Mouse (Mus musculus): ENCODE results near the gene Ccdc73. TPM values are rescaled to one million over a fixed set of nuclear protein-coding genes. Genes with fewer than 3 reads are reported as not detected.
"Not testable (repeated sequence)": the region's sequence is repeated elsewhere in the genome, so short reads cannot be mapped to it uniquely, and the experiment has no call there.

Gene Ccdc73
- 5.7 and 5.8 TPM in 2 replicates for polyA plus RNA-seq (2014; fragmentation: Nextera tagmentation; extraction: Ambion mirVana)

DNA sequence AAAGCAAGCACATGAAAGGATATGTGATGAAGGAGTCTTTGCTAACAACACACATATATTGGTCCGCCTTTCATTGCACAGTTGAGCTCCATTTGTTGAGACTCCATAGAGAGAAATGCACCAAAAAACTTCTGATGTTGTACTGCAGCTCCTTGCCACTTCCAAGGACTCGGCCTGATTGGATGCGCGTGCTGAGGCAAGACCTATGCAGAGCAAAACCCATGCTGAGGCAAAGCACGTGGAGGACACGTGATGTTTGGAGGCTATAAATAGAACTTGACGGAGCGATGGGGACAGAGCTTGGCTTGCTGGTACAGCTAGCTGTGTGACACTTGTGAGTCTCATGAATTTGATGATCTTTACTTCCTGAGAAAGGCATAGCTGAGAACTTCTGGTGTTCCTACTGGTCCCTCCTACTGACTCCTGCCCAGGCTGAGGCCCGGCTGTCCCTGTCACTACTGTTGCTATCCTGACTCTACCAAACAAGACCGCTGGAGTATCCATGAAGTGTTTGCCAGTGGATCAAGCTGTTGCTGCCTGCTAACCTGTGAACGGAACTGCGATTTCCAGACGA, at the start of gene Ccdc73:
Ccdc73 (plus strand) TSS at position 524 of the 574 bp plus-strand sequence.
- no peak for DNase-seq
- Histone ChIP-seq H3K9me3 (ENCODE audit: low read depth, low read length) (no peaks in the 10 kb centered on the region), H3K4me3 (ENCODE audit: low read depth, low read length) (no peak within 1 kb of the TSS), H3K4me2 (no peak within 1 kb of the TSS), H3K27me3 (ENCODE audit: insufficient read depth, low read length) (no peaks in the 10 kb centered on the region), H3K4me1 (ENCODE audit: insufficient read depth) (no peaks in the 10 kb centered on the region), H3K27ac (ENCODE audit: low read depth) (no peak within 1 kb of the TSS), H3K36me3 (ENCODE audit: insufficient read depth) (no peaks in the 10 kb centered on the region), H3K9ac (no peak within 1 kb of the TSS)
- ATAC-seq (ENCODE audit: insufficient read depth), result no peak
- no peak for TF ChIP-seq CTCF (IDR thresholded peaks at IDR 0.05; ENCODE audit: low read depth)
- WGBS, result 78% methylated on average over 13 of the region's 13 CpGs

DNA sequence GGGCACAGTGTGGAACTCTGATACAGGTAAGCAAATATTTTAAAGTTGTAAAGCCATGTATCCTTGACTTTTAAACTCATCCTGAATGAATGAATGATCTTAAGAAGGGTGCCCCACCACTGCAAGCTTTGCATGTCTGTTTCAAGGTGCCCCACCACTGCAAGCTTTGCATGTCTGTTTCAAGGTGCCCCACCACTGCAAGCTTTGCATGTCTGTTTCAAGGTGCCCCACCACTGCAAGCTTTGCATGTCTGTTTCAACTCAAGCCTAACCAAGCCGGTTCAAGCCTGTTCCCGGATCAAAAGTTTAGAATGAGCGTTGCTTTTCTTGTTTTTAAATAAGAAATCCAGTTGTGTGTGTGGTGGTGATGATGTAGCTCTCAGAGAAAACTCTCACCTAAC, 48.8 kb upstream of the Ccdc73 start:
- not testable (repeated sequence) for H3K9me3 ChIP-seq (ENCODE audit: low read depth, low read length); H3K27ac ChIP-seq (ENCODE audit: low read depth); H3K4me3 ChIP-seq (ENCODE audit: low read depth, low read length); H3K36me3 ChIP-seq (ENCODE audit: insufficient read depth); DNase-seq; ATAC-seq (ENCODE audit: insufficient read depth); H3K4me1 ChIP-seq (ENCODE audit: insufficient read depth); H3K27me3 ChIP-seq (ENCODE audit: insufficient read depth, low read length); H3K9ac ChIP-seq
- H3K4me2 ChIP-seq, result 0 out of 2 replicates have a peak overlapping the region, but pooled peaks have one; percentile 15
- 85% methylated on average over 3 of the region's 3 CpGs for WGBS

DNA sequence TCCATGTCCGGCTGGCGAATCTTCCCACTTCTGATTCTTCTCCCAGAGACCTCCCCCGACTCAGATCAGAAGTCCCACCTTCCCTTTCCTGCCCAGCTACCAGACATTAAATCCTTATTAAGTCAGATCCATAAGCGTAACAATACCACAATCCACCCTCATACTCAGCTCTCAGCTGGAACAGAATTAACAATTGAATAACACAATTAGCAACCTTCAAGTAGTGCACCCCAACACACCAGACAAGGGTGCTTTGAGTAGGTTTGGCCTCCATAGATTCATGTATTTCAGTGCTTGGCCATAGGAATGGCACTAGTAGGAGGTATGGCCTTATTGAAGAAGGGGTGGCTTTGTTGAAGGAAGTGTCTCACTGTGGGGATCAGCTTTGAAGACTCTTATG, 41.4 kb upstream of the Ccdc73 start:
- ATAC-seq (ENCODE audit: insufficient read depth) (no peak), DNase-seq (no peak)
- no peak overlapping the region for H3K9ac ChIP-seq
- no peak for TF ChIP-seq CTCF (IDR thresholded peaks at IDR 0.05; ENCODE audit: low read depth)
- no peaks in the 10 kb centered on the region for H3K36me3 ChIP-seq (ENCODE audit: insufficient read depth)
- H3K27ac ChIP-seq (ENCODE audit: low read depth), result no peak overlapping the region
- 90% methylated on average over 4 of the region's 4 CpGs for WGBS
- no peak overlapping the region for H3K4me3 ChIP-seq (ENCODE audit: low read depth, low read length)
- H3K4me1 ChIP-seq (ENCODE audit: insufficient read depth), result no peaks in the 10 kb centered on the region
- no peak overlapping the region for H3K4me2 ChIP-seq
- H3K9me3 ChIP-seq (ENCODE audit: low read depth, low read length), result no peaks in the 10 kb centered on the region
- no peaks in the 10 kb centered on the region for H3K27me3 ChIP-seq (ENCODE audit: insufficient read depth, low read length)

DNA sequence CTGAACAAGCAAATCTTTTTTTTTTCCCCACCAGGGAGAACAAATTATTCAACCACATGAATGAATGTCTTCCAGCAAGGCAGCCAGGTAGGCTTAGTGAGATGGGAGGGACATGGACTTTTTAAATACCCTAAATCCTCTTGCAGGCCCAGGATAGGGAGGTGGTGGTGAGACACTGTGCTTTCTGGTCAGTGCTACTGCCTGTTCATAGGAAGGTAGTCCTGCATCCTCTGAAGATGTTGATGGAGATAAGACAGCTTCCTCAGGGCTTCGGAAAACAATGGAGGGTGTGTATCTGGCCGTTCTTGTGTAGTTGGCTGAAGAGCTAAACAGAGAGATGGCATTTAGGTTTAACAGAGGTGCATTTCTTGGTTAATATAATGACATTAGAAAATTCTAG, 35.1 kb upstream of the Ccdc73 start:
- no peak for ATAC-seq (ENCODE audit: insufficient read depth)
- no peaks in the 10 kb centered on the region for H3K27me3 ChIP-seq (ENCODE audit: insufficient read depth, low read length)
- no peak for TF ChIP-seq CTCF (IDR thresholded peaks at IDR 0.05; ENCODE audit: low read depth)
- no peak overlapping the region for H3K4me3 ChIP-seq (ENCODE audit: low read depth, low read length)
- H3K9me3 ChIP-seq (ENCODE audit: low read depth, low read length), result no peaks in the 10 kb centered on the region
- H3K27ac ChIP-seq (ENCODE audit: low read depth), result no peak overlapping the region
- no peaks in the 10 kb centered on the region for H3K36me3 ChIP-seq (ENCODE audit: insufficient read depth)
- WGBS, result 77% methylated on average over 2 of the region's 2 CpGs
- no peaks in the 10 kb centered on the region for H3K4me1 ChIP-seq (ENCODE audit: insufficient read depth)
- DNase-seq, result no peak
- H3K4me2 ChIP-seq, result no peak overlapping the region
- H3K9ac ChIP-seq, result no peak overlapping the region

DNA sequence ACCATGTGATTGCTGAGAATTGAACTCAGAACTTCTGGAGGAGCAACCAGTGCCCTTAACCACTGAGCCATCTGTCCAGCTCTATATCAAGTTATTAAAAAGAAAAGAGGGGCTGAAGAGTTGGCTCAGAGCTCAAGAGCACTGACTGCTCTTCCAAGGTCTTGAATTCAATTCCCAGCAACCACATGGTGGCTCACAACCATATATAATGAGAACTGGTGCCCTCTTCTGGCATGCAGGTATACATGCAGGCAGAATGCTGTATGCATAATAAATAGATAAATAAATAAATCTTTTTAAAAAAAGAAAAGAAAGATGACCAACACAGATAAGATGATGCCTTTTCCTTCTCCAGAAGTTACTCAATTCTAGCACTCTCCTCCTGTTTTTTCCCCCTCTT, 26.6 kb upstream of the Ccdc73 start:
- Histone ChIP-seq H3K4me1 (ENCODE audit: insufficient read depth) (no peaks in the 10 kb centered on the region), H3K9ac (no peak overlapping the region), H3K4me3 (ENCODE audit: low read depth, low read length) (no peak overlapping the region), H3K36me3 (ENCODE audit: insufficient read depth) (no peaks in the 10 kb centered on the region), H3K27me3 (ENCODE audit: insufficient read depth, low read length) (no peaks in the 10 kb centered on the region), H3K4me2 (no peak overlapping the region), H3K9me3 (ENCODE audit: low read depth, low read length) (no peaks in the 10 kb centered on the region), H3K27ac (ENCODE audit: low read depth) (no peak overlapping the region)
- no peak for ATAC-seq (ENCODE audit: insufficient read depth)
- peak; percentile 8 for TF ChIP-seq CTCF (IDR thresholded peaks at IDR 0.05; ENCODE audit: low read depth)
- no peak for DNase-seq

DNA sequence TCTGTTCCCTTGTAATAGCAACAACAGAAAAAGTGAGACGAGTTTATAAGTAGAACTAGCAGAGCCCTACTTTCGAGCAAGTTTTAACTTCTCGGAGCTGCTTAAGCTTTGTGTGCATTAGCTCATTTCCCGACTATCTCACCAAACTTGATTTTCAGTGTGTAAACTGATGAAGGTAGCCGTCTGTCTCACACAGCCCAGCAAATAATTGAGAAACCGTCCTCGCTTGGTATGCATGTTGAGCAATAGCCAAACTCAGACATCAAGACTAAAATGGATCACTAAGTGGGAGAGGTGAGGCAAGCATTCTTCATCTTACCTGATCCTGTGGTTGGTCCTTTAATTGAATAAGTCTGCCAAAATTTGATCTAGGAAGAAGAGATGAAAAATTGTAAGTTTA, 25.9 kb upstream of the Ccdc73 start:
- Histone ChIP-seq H3K4me2 (no peak overlapping the region), H3K4me3 (ENCODE audit: low read depth, low read length) (no peak overlapping the region), H3K27ac (ENCODE audit: low read depth) (no peak overlapping the region)

GRCm38 (mm10) chr2:104842559-104842958, 25.0 kb upstream of the Ccdc73 start:
- Histone ChIP-seq H3K27ac (ENCODE audit: low read depth) (no peak overlapping the region), H3K4me1 (ENCODE audit: insufficient read depth) (no peaks in the 10 kb centered on the region), H3K4me2 (no peak overlapping the region), H3K36me3 (ENCODE audit: insufficient read depth) (no peaks in the 10 kb centered on the region), H3K27me3 (ENCODE audit: insufficient read depth, low read length) (no peaks in the 10 kb centered on the region), H3K4me3 (ENCODE audit: low read depth, low read length) (no peak overlapping the region), H3K9me3 (ENCODE audit: low read depth, low read length) (no peaks in the 10 kb centered on the region), H3K9ac (no peak overlapping the region)
- no peak for TF ChIP-seq CTCF (IDR thresholded peaks at IDR 0.05; ENCODE audit: low read depth)
- DNase-seq (no peak), ATAC-seq (ENCODE audit: insufficient read depth) (no peak)

More for the DNA sequence above, 25.9 kb upstream of the Ccdc73 start:
- no peaks in the 10 kb centered on the region for H3K36me3 ChIP-seq (ENCODE audit: insufficient read depth)
- WGBS, result 66% methylated on average over 7 of the region's 7 CpGs
- no peak for ATAC-seq (ENCODE audit: insufficient read depth)
- no peaks in the 10 kb centered on the region for H3K4me1 ChIP-seq (ENCODE audit: insufficient read depth)
- H3K9me3 ChIP-seq (ENCODE audit: low read depth, low read length), result no peaks in the 10 kb centered on the region
- no peaks in the 10 kb centered on the region for H3K27me3 ChIP-seq (ENCODE audit: insufficient read depth, low read length)
- peak; percentile 14 for DNase-seq
- H3K9ac ChIP-seq, result no peak overlapping the region
- TF ChIP-seq CTCF (IDR thresholded peaks at IDR 0.05; ENCODE audit: low read depth), result no peak
